Mouse (Mus musculus): ENCODE results near the gene Sel1l. TPM values are rescaled to one million over a fixed set of nuclear protein-coding genes. Genes with fewer than 3 reads are reported as not detected.

Gene Sel1l
- polyA plus RNA-seq, 1 experiment from 2014 or later = 94.8 TPM

DNA sequence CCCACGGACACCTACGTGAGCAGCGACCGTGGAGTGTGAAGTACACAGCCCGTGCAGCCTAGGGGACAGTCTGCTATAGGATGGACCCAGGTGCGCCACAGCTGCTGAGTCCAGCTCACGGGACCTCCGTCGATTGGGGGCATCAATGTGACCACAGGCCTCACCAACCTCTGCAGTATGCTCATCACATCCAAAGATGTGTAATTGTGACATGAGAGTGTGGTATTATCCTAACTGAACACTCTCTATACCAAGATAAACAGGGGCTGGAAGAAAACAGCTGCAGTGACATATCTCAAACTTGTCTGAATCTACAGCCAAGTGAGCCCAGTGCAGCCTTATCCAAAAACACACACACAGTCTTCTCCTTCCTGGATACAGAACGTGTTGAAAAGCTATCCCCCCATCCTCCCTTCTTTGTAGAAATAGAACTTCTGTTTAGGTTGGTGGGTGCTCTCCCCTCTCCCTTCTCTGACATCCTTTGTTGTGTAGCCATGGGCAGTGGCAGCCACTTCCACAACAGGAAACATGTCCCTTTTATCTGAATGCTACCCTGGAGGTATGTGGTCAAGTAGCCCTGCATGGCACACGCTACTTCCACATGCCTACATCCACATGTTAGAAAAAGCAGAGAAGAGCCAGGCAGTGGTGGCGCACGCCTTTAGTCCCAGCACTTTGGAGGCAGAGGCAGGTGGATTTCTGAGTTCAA is 90.9 kb downstream of the Sel1l start:
- Histone ChIP-seq H3K9me3 (ENCODE audit: control insufficient read depth, low read length) (no peaks in the 10 kb centered on the region), H3K9ac (ENCODE audit: low read depth, low read length) (no peak overlapping the region), H3K36me3 (ENCODE audit: control insufficient read depth, insufficient read depth, low read length) (no peaks in the 10 kb centered on the region), H3K4me2 (ENCODE audit: low read length) (no peak overlapping the region), H3K27ac (ENCODE audit: low read depth, low read length) (no peak overlapping the region), H3K4me3 (ENCODE audit: low read length) (no peak overlapping the region), H3K4me1 (ENCODE audit: control insufficient read depth, insufficient read depth, low read depth, low read length) (no peaks in the 10 kb centered on the region), H3K27me3 (replicated peaks; ENCODE audit: control insufficient read depth, insufficient read depth, low read length) (no peaks in the 10 kb centered on the region)
- no peak for ATAC-seq
- WGBS = 80% methylated on average over 13 of the region's 13 CpGs

GRCm38 (mm10) chr12:91756562-91757166 is 92.3 kb downstream of the Sel1l start:
- H3K9ac ChIP-seq (ENCODE audit: low read depth, low read length) = no peak overlapping the region
- no peaks in the 10 kb centered on the region for H3K4me1 ChIP-seq (ENCODE audit: control insufficient read depth, insufficient read depth, low read depth, low read length)
- no peak overlapping the region for H3K27ac ChIP-seq (ENCODE audit: low read depth, low read length)
- H3K4me3 ChIP-seq (ENCODE audit: low read length) = no peak overlapping the region
- no peak for ATAC-seq
- no peaks in the 10 kb centered on the region for H3K36me3 ChIP-seq (ENCODE audit: control insufficient read depth, insufficient read depth, low read length)
- no peaks in the 10 kb centered on the region for H3K9me3 ChIP-seq (ENCODE audit: control insufficient read depth, low read length)
- WGBS = 58% methylated on average over 5 of the region's 5 CpGs
- H3K4me2 ChIP-seq (ENCODE audit: low read length) = no peak overlapping the region
- no peaks in the 10 kb centered on the region for H3K27me3 ChIP-seq (replicated peaks; ENCODE audit: control insufficient read depth, insufficient read depth, low read length)

Small RNA genes within 50 kb of the gene (microRNA-seq; reads per million reads assigned to microRNA genes)
- gene Gm22015 = not detected

Other genes starting within 250 kb of the Sel1l start
- 7.1 and 8.0 TPM in 2 replicates for gene Ston2, start 60.8 kb downstream of the Sel1l start, polyA plus RNA-seq (2015; fragmentation: Nextera tagmentation; extraction: Ambion mirVana)